Mouse (Mus musculus) heart, embryonic 13.5 days (tissue): ENCODE results near the gene Nrxn2. TPM values are rescaled to one million over a fixed set of nuclear protein-coding genes. Genes with fewer than 3 reads are reported as not detected.

Experiments
- ATAC-seq: fragments of 200-750 bp; cut with Nextera tagmentation; 2 replicates; pipeline ENCODE4 v1.8.0; 2017; ENCODE audit warnings: moderate TSS enrichment; ENCODE audit not compliant: insufficient number of reproducible peaks, low FRiP score, low TSS enrichment; ENCODE audit errors: extremely low read depth
- H3K27ac ChIP-seq: fragments of 300-500 bp; sonication (generic); replicated peaks from 2 replicates; pipeline ENCODE4 v1.5.1; 2015; ENCODE audit warnings: moderate library complexity, mild to moderate bottlenecking, inconsistent platforms
- H3K27me3 ChIP-seq: fragments of 300-500 bp; sonication (generic); replicated peaks from 2 replicates; pipeline ENCODE4 v1.6.1; 2015; ENCODE audit warnings: mild to moderate bottlenecking, inconsistent platforms
- H3K36me3 ChIP-seq: fragments of 300-500 bp; sonication (generic); 2 replicates; pipeline ENCODE4 v1.6.1; 2015; ENCODE audit warnings: mild to moderate bottlenecking, inconsistent platforms
- H3K4me1 ChIP-seq: fragments of 300-500 bp; sonication (generic); 2 replicates; pipeline ENCODE4 v1.6.1; 2015; ENCODE audit warnings: inconsistent platforms
- H3K4me2 ChIP-seq: fragments of 300-500 bp; sonication (generic); 2 replicates; pipeline ENCODE4 v1.6.1; 2015; ENCODE audit warnings: inconsistent platforms, mild to moderate bottlenecking, moderate library complexity
- H3K4me3 ChIP-seq: fragments of 300-500 bp; sonication (generic); 2 replicates; pipeline ENCODE4 v1.5.1; 2015; ENCODE audit warnings: moderate library complexity, mild to moderate bottlenecking, inconsistent platforms
- H3K9ac ChIP-seq: fragments of 300-500 bp; sonication (generic); 2 replicates; pipeline ENCODE4 v1.6.1; 2015; ENCODE audit warnings: inconsistent platforms, mild to moderate bottlenecking, moderate library complexity
- H3K9me3 ChIP-seq: fragments of 300-500 bp; sonication (generic); 2 replicates; pipeline ENCODE4 v1.6.1; 2016; ENCODE audit warnings: inconsistent platforms
- WGBS: fragments of 180-500 bp; shearing (Covaris S2); methylation state at CpG from one replicate; pipeline ENCODE4 v1.1.7; 2015; ENCODE audit warnings: mixed read lengths; 5-methylcytosine and 5-hydroxymethylcytosine counted together
- polyA plus RNA-seq: library from polyadenylated mRNA; unstranded; fragments of >200 nt; fragmentation: Nextera tagmentation; extraction: Ambion mirVana; gene quantifications from 2 replicates; pipeline ENCODE4 v1.2.1, GENCODE M21; 2015

Gene Nrxn2
- polyA plus RNA-seq, 1 experiment from 2014 or later = 0.52 TPM

- H3K4me3 ChIP-seq = no peak overlapping the region
- WGBS = 89% methylated on average over 14 of the region's 14 CpGs
- H3K4me2 ChIP-seq = no peak overlapping the region
- no peak for ATAC-seq
- H3K9me3 ChIP-seq = no peaks in the 10 kb centered on the region
- peaks cover 9% of the 10 kb centered on the region for H3K4me1 ChIP-seq
- H3K9ac ChIP-seq = no peak overlapping the region
- no peak overlapping the region for H3K27ac ChIP-seq
- H3K36me3 ChIP-seq = peaks cover 74% of the 10 kb centered on the region
- no peaks in the 10 kb centered on the region; the same call in 1 of the 2 replicates for H3K27me3 ChIP-seq
These were observed 25.7 kb upstream of the Nrxn2 start for GRCm38 (mm10) chr19:6392743-6393393.

GRCm38 (mm10) chr19:6393637-6394036 is 24.9 kb upstream of the Nrxn2 start:
- H3K4me1 ChIP-seq = peaks cover 16% of the 10 kb centered on the region
- H3K9ac ChIP-seq = no peak overlapping the region
- H3K4me2 ChIP-seq = no peak overlapping the region
- WGBS = 86% methylated on average over 16 of the region's 16 CpGs
- no peaks in the 10 kb centered on the region for H3K9me3 ChIP-seq
- ATAC-seq = no peak
- H3K27ac ChIP-seq = no peak overlapping the region
- no peak overlapping the region for H3K4me3 ChIP-seq
- H3K27me3 ChIP-seq = peaks cover 3% of the 10 kb centered on the region; the same call in 1 of the 2 replicates
- peaks cover 68% of the 10 kb centered on the region for H3K36me3 ChIP-seq

GRCm38 (mm10) chr19:6396237-6396636 is 22.3 kb upstream of the Nrxn2 start:
- 87% methylated on average over 5 of the region's 5 CpGs for WGBS

GRCm38 (mm10) chr19:6397582-6398249 is 20.8 kb upstream of the Nrxn2 start:
- Histone ChIP-seq H3K36me3 (peaks cover 28% of the 10 kb centered on the region), H3K27ac (peak overlapping the region; percentile 63; the same call in 1 of the 2 replicates), H3K27me3 (peaks cover 24% of the 10 kb centered on the region), H3K9ac (no peak overlapping the region), H3K4me2 (peak overlapping the region; percentile 98; the same call in 1 of the 2 replicates), H3K4me3 (no peak overlapping the region), H3K4me1 (peaks cover 41% of the 10 kb centered on the region), H3K9me3 (no peaks in the 10 kb centered on the region)
- no peak for ATAC-seq
- 82% methylated on average over 22 of the region's 22 CpGs for WGBS

More at GRCm38 (mm10) chr19:6396237-6396636, 22.3 kb upstream of the Nrxn2 start:
- Histone ChIP-seq H3K27me3 (peaks cover 14% of the 10 kb centered on the region), H3K4me3 (no peak overlapping the region), H3K36me3 (peaks cover 42% of the 10 kb centered on the region), H3K27ac (no peak overlapping the region), H3K4me1 (peaks cover 30% of the 10 kb centered on the region), H3K9ac (no peak overlapping the region), H3K9me3 (no peaks in the 10 kb centered on the region), H3K4me2 (no peak overlapping the region)
- no peak for ATAC-seq

- Histone ChIP-seq H3K36me3 (peaks cover 18% of the 10 kb centered on the region), H3K4me1 (peaks cover 41% of the 10 kb centered on the region), H3K27me3 (peaks cover 32% of the 10 kb centered on the region), H3K9me3 (no peaks in the 10 kb centered on the region), H3K4me3 (peak overlapping the region; percentile 68), H3K27ac (peak overlapping the region; percentile 63), H3K4me2 (peak overlapping the region; percentile 98), H3K9ac (peak overlapping the region; percentile 84)
- WGBS = 1% methylated on average over 39 of the region's 39 CpGs
- no peak for ATAC-seq
These were observed 19.9 kb upstream of the Nrxn2 start for GRCm38 (mm10) chr19:6398447-6399284.

GRCm38 (mm10) chr19:6399285-6400095 is 19.0 kb upstream of the Nrxn2 start, which contains the start of gene Rasgrp2:
Gene Rasgrp2 (plus strand): TSS chr19:6399340.
- H3K9ac ChIP-seq = peak within 1 kb of the TSS; percentile 84
- H3K4me1 ChIP-seq = peaks cover 41% of the 10 kb centered on the region
- no peaks in the 10 kb centered on the region for H3K9me3 ChIP-seq
- H3K4me2 ChIP-seq = peak within 1 kb of the TSS; percentile 98
- peaks cover 39% of the 10 kb centered on the region for H3K27me3 ChIP-seq
- ATAC-seq = peak; percentile 5; the same call in 1 of the 2 replicates
- peaks cover 12% of the 10 kb centered on the region for H3K36me3 ChIP-seq
- H3K27ac ChIP-seq = peak within 1 kb of the TSS; percentile 63
- WGBS = under 1% methylated on average over 67 of the region's 87 CpGs
- peak within 1 kb of the TSS; percentile 68 for H3K4me3 ChIP-seq

GRCm38 (mm10) chr19:6400096-6401086 is 18.1 kb upstream of the Nrxn2 start:
- Histone ChIP-seq H3K4me2 (peak overlapping the region; percentile 98), H3K36me3 (peaks cover 7% of the 10 kb centered on the region), H3K4me1 (peaks cover 41% of the 10 kb centered on the region), H3K4me3 (peak overlapping the region; percentile 68), H3K9ac (peak overlapping the region; percentile 84), H3K27me3 (peaks cover 41% of the 10 kb centered on the region), H3K9me3 (no peaks in the 10 kb centered on the region), H3K27ac (peak overlapping the region; percentile 63)
- no peak for ATAC-seq
- 2% methylated on average over 28 of the region's 29 CpGs for WGBS

GRCm38 (mm10) chr19:6401131-6401815 is 17.3 kb upstream of the Nrxn2 start:
- WGBS = under 1% methylated on average over 32 of the region's 32 CpGs
- ATAC-seq = peak; percentile 26; the same call in 1 of the 2 replicates
- Histone ChIP-seq H3K4me1 (peaks cover 41% of the 10 kb centered on the region), H3K27me3 (peaks cover 41% of the 10 kb centered on the region), H3K27ac (peak overlapping the region; percentile 28; the same call in 1 of the 2 replicates), H3K36me3 (peaks cover 3% of the 10 kb centered on the region), H3K9me3 (no peaks in the 10 kb centered on the region), H3K4me2 (peak overlapping the region; percentile 98), H3K9ac (peak overlapping the region; percentile 77), H3K4me3 (peak overlapping the region; percentile 68)

- WGBS = 11% methylated on average over 9 of the region's 9 CpGs
- no peaks in the 10 kb centered on the region for H3K9me3 ChIP-seq
- peaks cover 41% of the 10 kb centered on the region for H3K4me1 ChIP-seq
- peaks cover 41% of the 10 kb centered on the region for H3K27me3 ChIP-seq
- peak overlapping the region; percentile 68 for H3K4me3 ChIP-seq
- H3K36me3 ChIP-seq = no peaks in the 10 kb centered on the region
- H3K9ac ChIP-seq = peak overlapping the region; percentile 77
- H3K27ac ChIP-seq = no peak overlapping the region
- ATAC-seq = no peak
- peak overlapping the region; percentile 98 for H3K4me2 ChIP-seq
These were observed 16.6 kb upstream of the Nrxn2 start for GRCm38 (mm10) chr19:6401951-6402350.
